Mouse (Mus musculus) heart, embryonic 14.5 days (tissue): ENCODE data around the gene Fbxw8. TPM values are rescaled to one million over a fixed set of nuclear protein-coding genes. Genes with fewer than 3 reads are reported as not detected.

ENCODE experiments used
- ATAC-seq: fragments of 200-750 bp; cut with Nextera tagmentation; 2 replicates; pipeline ENCODE4 v1.8.0; 2017; ENCODE audit warnings: low read depth, moderate TSS enrichment; ENCODE audit not compliant: insufficient number of reproducible peaks, insufficient read depth, low FRiP score
- H3K27ac ChIP-seq, 2 experiments: fragments of 200-500 bp in 1 of 2; fragments of 300-500 bp in 1 of 2; sonication (generic) in 1 of 2; replicated peaks in 1 of 2; 2 replicates each; pipeline ENCODE4 v1.5.1; 2012 to 2014; ENCODE audit warnings: low read depth in 2 of 2, low read length in 2 of 2, control low read depth in 1 of 2, mild to moderate bottlenecking in 1 of 2, mixed read lengths in 1 of 2; ENCODE audit not compliant: control insufficient read depth in 1 of 2, insufficient read depth in 1 of 2
- H3K27me3 ChIP-seq: fragments of 300-500 bp; sonication (generic); 2 replicates; pipeline ENCODE4 v1.6.1; 2014; ENCODE audit warnings: mild to moderate bottlenecking, low read length, control low read depth; ENCODE audit not compliant: control insufficient read depth, insufficient read depth
- H3K36me3 ChIP-seq: fragments of 300-500 bp; sonication (generic); 2 replicates; pipeline ENCODE4 v1.6.1; 2014; ENCODE audit warnings: mild to moderate bottlenecking, control low read depth, low read length, mixed read lengths; ENCODE audit not compliant: control insufficient read depth, insufficient read depth
- H3K4me1 ChIP-seq, 2 experiments: fragments of 200-500 bp in 1 of 2; fragments of 300-500 bp in 1 of 2; sonication (generic) in 1 of 2; 2 replicates each; pipeline ENCODE4 v1.6.1; 2012 to 2014; ENCODE audit warnings: low read length in 2 of 2, control low read depth in 1 of 2, mixed read lengths in 1 of 2; ENCODE audit not compliant: control insufficient read depth in 2 of 2, insufficient read depth in 2 of 2
- H3K4me2 ChIP-seq: fragments of 300-500 bp; sonication (generic); 2 replicates; pipeline ENCODE4 v1.6.1; 2014; ENCODE audit warnings: mild to moderate bottlenecking, low read length
- H3K4me3 ChIP-seq, 2 experiments: fragments of 200-500 bp in 1 of 2; fragments of 300-500 bp in 1 of 2; sonication (generic) in 1 of 2; 2 replicates each; pipeline ENCODE4 v1.5.1; 2012 to 2014; ENCODE audit warnings: low read length in 2 of 2, mild to moderate bottlenecking in 2 of 2, control low read depth in 1 of 2, low read depth in 1 of 2, moderate library complexity in 1 of 2; ENCODE audit not compliant: control insufficient read depth in 1 of 2, insufficient read depth in 1 of 2
- H3K9ac ChIP-seq: fragments of 300-500 bp; sonication (generic); 2 replicates; pipeline ENCODE4 v1.6.1; 2014; ENCODE audit warnings: mild to moderate bottlenecking, low read length
- H3K9me3 ChIP-seq: fragments of 300-500 bp; sonication (generic); 2 replicates; pipeline ENCODE4 v1.6.1; 2016; ENCODE audit warnings: low read length, control low read depth; ENCODE audit not compliant: control insufficient read depth
- WGBS: fragments of 180-500 bp; shearing (Covaris S2); extraction: QIAGEN DNeasy Blood & Tissue Kit; methylation state at CpG from one replicate; pipeline ENCODE4 v1.1.7; 2014; 5-methylcytosine and 5-hydroxymethylcytosine counted together
- polyA plus RNA-seq: library from polyadenylated mRNA; unstranded; fragments of >200 nt; fragmentation: Nextera tagmentation; extraction: Ambion mirVana; gene quantifications from 2 replicates; pipeline ENCODE4 v1.2.1, GENCODE M21; 2014

Fbxw8 gene
- polyA plus RNA-seq, 1 experiment from 2014 or later, result 23.7 TPM

DNA sequence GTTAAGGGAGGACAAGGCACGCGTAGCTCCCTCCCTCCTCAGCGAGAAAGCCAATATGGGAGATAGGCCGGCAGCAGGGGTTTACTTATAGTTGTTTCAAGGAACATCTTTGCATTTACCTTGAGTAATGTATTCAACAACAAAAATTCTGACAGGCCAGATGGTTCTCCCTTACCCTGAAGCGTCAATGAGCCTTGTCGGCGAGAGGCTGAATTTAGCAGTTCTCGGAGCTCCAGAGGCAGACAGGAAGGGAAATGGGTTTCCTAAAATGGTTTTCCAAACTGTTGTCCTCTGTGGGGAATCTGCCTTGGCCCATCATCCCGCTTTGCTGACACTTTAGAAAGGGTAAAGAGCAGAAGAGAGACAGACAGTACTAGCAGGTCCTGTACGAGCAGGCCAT, 48.6 kb downstream of the Fbxw8 start:
- Histone ChIP-seq H3K27me3 (no peaks in the 10 kb centered on the region), H3K4me3 (no peak overlapping the region), H3K36me3 (peaks cover 39% of the 10 kb centered on the region), H3K4me2 (no peak overlapping the region), H3K4me1 (peaks cover 17 to 26% of the 10 kb centered on the region in 2 experiments), H3K9me3 (no peaks in the 10 kb centered on the region), H3K9ac (no peak overlapping the region), H3K27ac (no peak overlapping the region)
- 88% methylated on average over 10 of the region's 10 CpGs for WGBS
- no peak for ATAC-seq

DNA sequence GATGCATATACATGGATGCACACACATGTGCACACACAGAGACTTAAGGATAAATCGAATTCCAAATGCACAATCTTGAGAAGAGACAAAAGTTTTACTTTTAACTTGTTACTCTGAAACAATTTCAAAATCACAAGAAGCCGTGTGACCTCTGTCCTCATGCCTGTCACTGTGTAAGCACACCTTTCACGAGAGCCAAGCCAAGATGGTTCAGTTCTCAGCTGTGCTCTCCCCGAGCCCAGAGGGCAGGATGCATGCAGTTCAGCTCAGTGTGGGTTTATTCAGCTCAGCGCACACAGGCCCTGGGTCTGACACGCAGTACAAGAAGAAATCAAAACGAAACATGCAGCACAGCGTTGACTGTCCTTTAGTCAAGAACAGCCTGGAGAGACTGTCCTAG, 49.7 kb downstream of the Fbxw8 start:
- Histone ChIP-seq H3K4me3 (no peak overlapping the region), H3K4me2 (no peak overlapping the region), H3K9ac (no peak overlapping the region), H3K4me1 (peaks cover 19 to 28% of the 10 kb centered on the region in 2 experiments), H3K27me3 (no peaks in the 10 kb centered on the region), H3K27ac (no peak overlapping the region), H3K9me3 (no peaks in the 10 kb centered on the region), H3K36me3 (peaks cover 34% of the 10 kb centered on the region)
- ATAC-seq, result no peak
- WGBS, result 96% methylated on average over 8 of the region's 8 CpGs

DNA sequence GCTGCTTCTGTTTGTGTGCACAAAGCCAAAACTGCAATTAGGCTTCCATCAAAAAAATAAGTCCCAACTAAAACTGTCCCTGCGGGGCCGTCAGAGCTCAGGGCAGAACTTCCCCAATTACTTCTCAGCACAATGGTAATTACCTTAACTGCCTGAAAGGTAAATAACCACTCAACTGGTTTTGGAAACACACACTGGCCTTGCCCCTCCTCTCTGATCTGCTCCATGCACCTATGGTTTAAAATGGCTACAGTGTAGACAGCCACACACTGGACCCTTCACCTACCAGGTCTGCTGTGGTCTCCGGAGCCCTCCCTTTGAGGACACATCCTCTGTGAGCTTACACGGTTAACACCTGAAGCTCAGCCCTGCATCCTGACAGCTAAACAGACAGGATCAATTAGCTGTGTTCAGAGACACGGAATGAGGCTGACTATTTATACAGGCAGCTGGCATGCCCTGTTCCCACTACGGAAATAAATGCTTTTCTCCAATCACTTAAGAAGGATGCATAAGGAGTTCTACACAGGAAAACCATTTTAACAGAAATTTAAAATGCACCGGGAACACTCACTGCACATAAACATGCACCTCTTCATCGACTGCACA, 55.3 kb downstream of the Fbxw8 start:
- H3K27ac ChIP-seq, result no peak overlapping the region
- no peak for ATAC-seq
- H3K27me3 ChIP-seq, result no peaks in the 10 kb centered on the region
- no peak overlapping the region for H3K9ac ChIP-seq
- WGBS, result 83% methylated on average over 8 of the region's 8 CpGs
- H3K4me3 ChIP-seq, result no peak overlapping the region
- no peak overlapping the region for H3K4me2 ChIP-seq
- H3K36me3 ChIP-seq, result peaks cover 38% of the 10 kb centered on the region
- no peaks in the 10 kb centered on the region for H3K9me3 ChIP-seq
- peaks cover 11 to 15% of the 10 kb centered on the region in 2 experiments for H3K4me1 ChIP-seq

DNA sequence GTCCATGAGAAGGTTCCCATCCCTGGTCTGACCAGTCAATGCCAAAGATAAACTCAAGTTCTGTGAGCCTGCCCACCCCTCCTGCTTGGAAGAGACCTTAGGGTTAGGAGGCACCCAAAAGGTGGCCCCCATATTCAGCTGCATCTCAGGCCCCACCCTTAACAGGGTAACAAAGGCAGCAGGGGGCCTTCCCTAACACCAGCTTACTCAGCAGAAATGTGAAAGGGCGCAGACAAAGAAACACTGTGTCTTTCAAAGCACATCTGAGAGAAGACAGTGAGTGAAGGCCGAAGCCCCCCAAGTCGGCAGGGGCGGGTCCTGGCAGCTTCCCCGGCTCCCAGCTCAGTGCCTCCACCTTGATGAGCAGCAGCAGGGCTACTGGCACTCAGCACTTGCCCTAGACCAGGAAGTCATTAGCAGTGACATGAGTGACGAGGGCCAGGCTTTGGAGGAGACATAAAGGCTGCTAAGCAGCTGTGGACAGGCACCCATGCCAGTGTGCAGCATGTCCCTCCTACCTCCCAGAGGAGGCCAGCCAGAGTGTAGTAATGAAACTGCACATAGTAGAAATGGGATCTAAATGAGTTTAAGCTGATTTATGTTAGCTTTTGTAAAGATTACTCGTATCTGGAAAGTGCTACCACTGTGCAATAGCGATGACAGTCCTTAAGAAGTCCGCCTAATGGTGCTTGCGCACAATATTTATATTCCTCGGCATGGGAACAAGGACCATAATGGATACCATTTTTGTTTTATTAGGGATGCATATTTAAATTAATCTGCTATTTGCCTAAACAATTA, 56.0 kb downstream of the Fbxw8 start:
- H3K9ac ChIP-seq, result no peak overlapping the region
- H3K4me3 ChIP-seq, result no peak overlapping the region
- no peaks in the 10 kb centered on the region for H3K9me3 ChIP-seq
- H3K27ac ChIP-seq, result no peak overlapping the region
- H3K27me3 ChIP-seq, result no peaks in the 10 kb centered on the region
- WGBS, result 51% methylated on average over 11 of the region's 11 CpGs
- H3K4me1 ChIP-seq, result peaks cover 11 to 15% of the 10 kb centered on the region in 2 experiments
- ATAC-seq, result peak; percentile 40; the same call in 1 of the 2 replicates
- H3K36me3 ChIP-seq, result peaks cover 45% of the 10 kb centered on the region
- H3K4me2 ChIP-seq, result no peak overlapping the region

DNA sequence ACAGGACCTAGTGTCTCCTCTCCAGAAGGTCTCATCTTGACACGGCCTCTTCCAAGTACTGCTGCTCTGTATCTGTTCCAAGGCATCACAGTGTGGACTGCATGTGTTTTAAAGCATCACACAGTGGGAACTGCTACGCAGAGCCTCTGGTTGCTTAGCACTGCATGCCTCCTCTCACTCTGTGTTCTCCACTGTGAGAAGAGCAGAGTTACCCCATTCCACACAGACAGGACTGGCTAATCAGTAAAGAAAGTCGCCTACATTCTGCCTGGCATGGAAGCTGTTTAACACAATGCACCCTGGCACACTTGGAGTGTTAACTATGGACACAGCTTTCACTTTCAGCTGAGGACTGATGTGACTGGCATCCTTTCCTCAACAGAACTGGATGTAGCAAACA, 58.9 kb downstream of the Fbxw8 start:
- no peak for ATAC-seq
- H3K27me3 ChIP-seq, result no peaks in the 10 kb centered on the region
- H3K4me1 ChIP-seq, result peaks cover 11 to 15% of the 10 kb centered on the region in 2 experiments
- H3K9ac ChIP-seq, result no peak overlapping the region
- H3K4me3 ChIP-seq, result no peak overlapping the region
- H3K36me3 ChIP-seq, result peaks cover 71% of the 10 kb centered on the region
- WGBS, result 84% methylated on average over 3 of the region's 3 CpGs
- H3K27ac ChIP-seq, result no peak overlapping the region
- H3K4me2 ChIP-seq, result no peak overlapping the region
- no peaks in the 10 kb centered on the region for H3K9me3 ChIP-seq

DNA sequence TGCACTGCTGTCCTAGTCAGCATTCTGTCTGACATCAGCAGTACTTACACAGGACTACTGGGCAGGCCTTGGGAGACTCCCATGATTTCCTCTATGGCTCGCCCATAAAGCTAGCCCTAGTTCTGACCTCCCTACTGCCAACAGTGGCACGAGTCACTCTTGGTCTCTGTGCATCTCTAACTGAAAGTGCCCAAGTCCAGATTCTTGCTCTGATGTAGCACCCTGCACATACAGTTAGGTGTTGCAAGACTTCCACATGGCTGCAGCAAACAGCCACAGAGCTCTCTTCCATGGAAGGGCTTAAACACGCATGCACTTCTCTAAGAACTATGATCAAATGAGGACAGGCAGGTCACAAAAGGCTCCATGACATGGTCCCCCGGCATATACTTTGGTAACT, 59.4 kb downstream of the Fbxw8 start:
- Histone ChIP-seq H3K9me3 (peaks cover 3% of the 10 kb centered on the region; the same call in 1 of the 2 replicates), H3K4me3 (no peak overlapping the region), H3K4me1 (peaks cover 11 to 14% of the 10 kb centered on the region in 2 experiments), H3K9ac (no peak overlapping the region), H3K4me2 (no peak overlapping the region), H3K27ac (no peak overlapping the region), H3K36me3 (peaks cover 73% of the 10 kb centered on the region), H3K27me3 (no peaks in the 10 kb centered on the region)
- 87% methylated on average over 4 of the region's 4 CpGs for WGBS
- no peak for ATAC-seq

DNA sequence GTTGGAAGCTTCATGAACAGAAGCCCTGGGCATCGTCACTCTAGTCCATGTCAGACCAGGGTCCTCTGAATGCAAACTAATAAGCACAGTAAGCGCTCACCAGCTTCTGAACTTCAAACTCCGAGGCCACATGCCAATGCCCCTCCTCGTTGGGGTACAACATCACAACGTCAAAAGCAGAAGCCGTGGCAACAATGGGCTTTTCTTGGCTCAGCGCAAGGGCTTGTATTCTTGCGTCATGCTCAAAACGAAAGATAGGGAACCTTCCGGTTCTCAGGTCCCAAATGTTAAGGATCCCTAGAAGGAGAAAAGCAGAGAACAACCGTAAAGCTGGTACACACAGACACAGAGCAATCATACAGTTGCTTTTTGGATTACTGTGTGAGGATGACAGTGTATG, 59.8 kb downstream of the Fbxw8 start:
- ATAC-seq, result no peak
- no peaks in the 10 kb centered on the region for H3K27me3 ChIP-seq
- H3K9me3 ChIP-seq, result peaks cover 4% of the 10 kb centered on the region; the same call in 1 of the 2 replicates

More for the DNA sequence above, 59.8 kb downstream of the Fbxw8 start:
- H3K9ac ChIP-seq, result no peak overlapping the region
- no peak overlapping the region for H3K27ac ChIP-seq
- peaks cover 73% of the 10 kb centered on the region for H3K36me3 ChIP-seq
- WGBS, result 84% methylated on average over 11 of the region's 11 CpGs
- no peak overlapping the region for H3K4me3 ChIP-seq
- no peak overlapping the region for H3K4me2 ChIP-seq
- peaks cover 9 to 15% of the 10 kb centered on the region in 2 experiments for H3K4me1 ChIP-seq
